Mouse (Mus musculus) megakaryocyte, embryonic 14.5 days (primary cell): ENCODE data around the gene Nup188. TPM values are rescaled to one million over a fixed set of nuclear protein-coding genes. Genes with fewer than 3 reads are reported as not detected.
A peak's percentile ranks its signal among the peaks of the same experiment; 100 is the strongest.

ENCODE experiments used
- H3K27me3 ChIP-seq: replicated peaks from 2 replicates; pipeline ENCODE3; 2012; ENCODE audit warnings: inconsistent platforms
- H3K36me3 ChIP-seq: replicated peaks from 2 replicates; pipeline ENCODE3; 2012; ENCODE audit warnings: low read length, inconsistent platforms, mixed read lengths
- H3K4me1 ChIP-seq: 2 replicates; pipeline ENCODE4 v1.6.1; 2012; ENCODE audit warnings: inconsistent platforms
- H3K4me3 ChIP-seq: replicated peaks from 2 replicates; pipeline ENCODE3; 2012; ENCODE audit warnings: moderate library complexity, mild to moderate bottlenecking, inconsistent platforms
- H3K9me3 ChIP-seq: 2 replicates; pipeline ENCODE4 v1.6.1; 2012; ENCODE audit warnings: inconsistent platforms
- FLI1 ChIP-seq: IDR thresholded peaks from 2 replicates; pipeline ENCODE4 v1.6.1; 2012; ENCODE audit warnings: low read length, inconsistent platforms, mixed read lengths
- GATA1 ChIP-seq: IDR thresholded peaks from 3 replicates; pipeline ENCODE4 v1.6.1; 2012; ENCODE audit warnings: mixed read lengths, low read length, inconsistent platforms, borderline replicate concordance
- polyA plus RNA-seq: library from polyadenylated mRNA; stranded (reverse); fragments of >175 nt; gene quantifications from 2 replicates; pipeline ENCODE4 v1.2.3, GENCODE M21; 2012; ENCODE audit warnings: low replicate concordance; ENCODE audit not compliant: insufficient read depth

The Nup188 gene
- polyA plus RNA-seq, 1 experiment, result 72.2 TPM

DNA sequence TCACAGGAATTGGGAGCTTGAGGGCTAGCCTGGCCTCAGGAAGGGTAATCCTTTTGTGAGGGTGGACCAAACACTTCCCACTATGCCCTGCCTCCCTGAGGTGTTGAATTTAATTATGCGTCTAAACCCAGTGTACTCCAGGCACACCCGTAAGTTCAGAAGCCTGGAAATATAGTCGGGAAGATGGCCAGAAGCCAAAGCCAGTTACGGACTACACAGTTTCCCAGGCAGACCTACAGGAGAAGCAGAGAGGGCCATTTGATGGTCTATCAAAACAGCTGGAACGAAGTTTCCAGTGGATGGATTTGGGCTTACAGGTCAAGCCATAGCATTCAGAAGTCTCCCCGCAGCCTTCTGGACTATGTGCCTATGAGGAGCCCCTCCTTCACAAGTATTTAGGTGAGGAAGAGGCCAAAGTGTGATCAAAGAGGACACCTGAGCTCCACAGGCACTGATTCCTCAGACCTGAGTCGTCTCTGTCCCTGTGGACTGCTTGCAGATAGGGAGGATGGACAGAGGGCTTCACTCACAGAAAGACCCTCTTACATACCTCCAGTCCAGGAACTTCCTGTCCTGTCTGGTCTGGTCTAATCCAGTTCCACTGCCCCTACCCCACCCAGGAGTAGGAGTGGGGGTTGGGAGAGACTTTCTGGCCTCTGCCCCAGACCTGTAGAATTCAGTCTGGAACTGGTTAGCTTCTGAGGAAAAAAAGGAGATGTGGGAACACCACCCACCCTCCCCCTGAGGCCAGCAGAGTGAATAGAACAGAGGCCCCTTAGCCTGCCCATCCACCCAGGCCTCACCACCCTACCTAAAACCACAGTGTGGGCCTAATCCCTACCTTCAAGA lies 21.3 kb upstream of the Nup188 start:
- peaks cover 86% of the 10 kb centered on the region for H3K4me1 ChIP-seq
- TF ChIP-seq GATA1, result no peak
- TF ChIP-seq FLI1, result no peak
- H3K27me3 ChIP-seq, result no peaks in the 10 kb centered on the region
- H3K4me3 ChIP-seq, result no peak overlapping the region
- peaks cover 70% of the 10 kb centered on the region for H3K36me3 ChIP-seq
- H3K9me3 ChIP-seq, result no peaks in the 10 kb centered on the region

DNA sequence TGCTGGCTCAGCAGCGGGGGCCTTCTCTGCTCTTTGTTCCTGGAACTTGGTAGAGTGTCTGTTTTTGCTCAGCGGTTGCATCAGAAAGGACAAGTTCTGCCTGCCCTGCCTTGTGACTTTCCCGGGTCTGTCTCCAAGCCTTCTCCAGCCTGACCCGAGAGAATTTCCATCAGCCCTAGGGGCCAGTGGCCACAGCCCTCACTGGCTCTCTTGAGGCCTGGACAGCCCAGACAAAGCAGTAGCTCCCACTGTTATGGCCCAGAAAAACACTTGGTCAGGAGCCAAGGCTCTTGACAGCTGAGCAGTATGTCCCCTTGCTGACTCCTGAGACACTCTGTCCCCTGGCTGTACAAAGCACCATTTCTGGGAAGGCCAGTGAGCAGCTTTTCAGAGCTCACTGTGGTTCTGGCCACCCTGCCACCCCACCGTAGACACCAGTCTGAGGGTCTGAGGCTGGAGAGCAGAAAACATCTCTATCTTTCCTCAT lies 20.4 kb upstream of the Nup188 start, which contains the start of gene Phyhd1:
TSS of gene Phyhd1 (plus strand) at position 437 of the 487 bp plus-strand sequence.
- Histone ChIP-seq H3K4me3 (peak within 1 kb of the TSS; percentile 38), H3K36me3 (peaks cover 63% of the 10 kb centered on the region), H3K9me3 (no peaks in the 10 kb centered on the region), H3K4me1 (peaks cover 85% of the 10 kb centered on the region), H3K27me3 (no peaks in the 10 kb centered on the region)
- TF ChIP-seq FLI1 (no peak), GATA1 (no peak)

DNA sequence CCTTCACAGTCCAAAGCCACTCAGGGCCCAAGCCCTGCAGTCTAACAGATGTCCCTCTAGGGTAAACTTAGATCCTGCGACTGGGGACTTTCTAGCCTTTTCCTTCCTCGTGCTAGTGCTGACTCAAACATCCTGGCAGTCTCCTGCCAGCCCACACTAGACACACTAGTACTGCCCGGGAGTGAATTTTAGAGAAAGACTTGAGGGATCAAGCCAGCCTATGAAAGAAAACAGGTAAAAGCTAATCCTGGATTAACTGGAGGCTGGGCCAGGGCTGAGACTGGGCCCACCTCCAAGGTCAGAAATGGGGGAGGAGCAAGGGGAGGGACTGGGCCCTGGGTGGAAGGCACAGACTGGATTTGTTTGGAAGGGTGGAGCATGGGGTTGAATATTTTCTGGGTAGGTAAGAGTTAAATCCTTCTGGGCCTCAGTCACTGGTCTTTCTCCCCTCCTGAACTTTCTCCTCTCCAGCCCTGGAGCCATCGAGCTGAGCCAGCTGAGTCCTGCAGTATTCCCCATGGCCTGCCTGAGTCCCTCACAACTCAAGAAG lies 19.7 kb upstream of the Nup188 start:
- peaks cover 56% of the 10 kb centered on the region for H3K36me3 ChIP-seq
- TF ChIP-seq FLI1 (no peak), GATA1 (no peak)
- peaks cover 78% of the 10 kb centered on the region for H3K4me1 ChIP-seq
- peak overlapping the region; percentile 38 for H3K4me3 ChIP-seq
- H3K9me3 ChIP-seq, result no peaks in the 10 kb centered on the region
- H3K27me3 ChIP-seq, result no peaks in the 10 kb centered on the region

DNA sequence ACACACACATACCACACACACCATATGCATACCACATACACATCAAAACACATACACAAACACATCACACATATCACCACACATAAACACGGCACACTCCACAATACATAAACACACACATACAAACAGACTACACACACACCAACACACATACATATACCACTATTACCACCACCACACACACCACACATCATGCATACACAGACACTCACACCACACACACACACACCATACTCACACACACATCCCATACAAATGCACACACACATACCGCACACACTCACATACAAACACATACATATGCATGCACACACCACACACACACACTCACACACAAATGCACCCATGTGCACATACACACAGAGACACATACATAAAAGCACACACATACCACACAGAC lies 18.7 kb upstream of the Nup188 start:
- Histone ChIP-seq H3K9me3 (no peaks in the 10 kb centered on the region), H3K36me3 (peaks cover 48% of the 10 kb centered on the region), H3K27me3 (no peaks in the 10 kb centered on the region), H3K4me1 (peaks cover 71% of the 10 kb centered on the region), H3K4me3 (peak overlapping the region; percentile 72)
- TF ChIP-seq GATA1 (no peak), FLI1 (no peak)

- Histone ChIP-seq H3K27me3 (no peaks in the 10 kb centered on the region), H3K36me3 (peaks cover 46% of the 10 kb centered on the region), H3K4me1 (peaks cover 68% of the 10 kb centered on the region), H3K4me3 (peak overlapping the region; percentile 23), H3K9me3 (no peaks in the 10 kb centered on the region)
- TF ChIP-seq GATA1 (no peak), FLI1 (no peak)
Observed at GRCm38 (mm10) chr2:30268371-30268770, 17.8 kb upstream of the Nup188 start.

GRCm38 (mm10) chr2:30269241-30269990 lies 16.8 kb upstream of the Nup188 start:
- Histone ChIP-seq H3K27me3 (no peaks in the 10 kb centered on the region), H3K4me3 (peak overlapping the region; percentile 39), H3K36me3 (peaks cover 38% of the 10 kb centered on the region), H3K9me3 (no peaks in the 10 kb centered on the region), H3K4me1 (peaks cover 63% of the 10 kb centered on the region)
- no peak for TF ChIP-seq GATA1
- no peak for TF ChIP-seq FLI1

- Histone ChIP-seq H3K4me1 (peaks cover 56% of the 10 kb centered on the region), H3K27me3 (no peaks in the 10 kb centered on the region), H3K9me3 (no peaks in the 10 kb centered on the region), H3K4me3 (no peak overlapping the region), H3K36me3 (peaks cover 32% of the 10 kb centered on the region)
- no peak for TF ChIP-seq FLI1
- no peak for TF ChIP-seq GATA1
Observed at GRCm38 (mm10) chr2:30270134-30270533, 16.1 kb upstream of the Nup188 start.

- no peaks in the 10 kb centered on the region for H3K27me3 ChIP-seq
- no peak within 1 kb of the TSS for H3K4me3 ChIP-seq
- H3K36me3 ChIP-seq, result peaks cover 32% of the 10 kb centered on the region
- peaks cover 28% of the 10 kb centered on the region for H3K4me1 ChIP-seq
- H3K9me3 ChIP-seq, result no peaks in the 10 kb centered on the region
- no peak for TF ChIP-seq GATA1
- no peak for TF ChIP-seq FLI1
Observed at GRCm38 (mm10) chr2:30280743-30281142, 5.5 kb upstream of the Nup188 start, which contains the start of gene Gm28038. Gene Gm28038, plus strand, starts transcription at chr2:30281043.

GRCm38 (mm10) chr2:30281651-30282050 lies 4.5 kb upstream of the Nup188 start:
- H3K36me3 ChIP-seq, result peaks cover 32% of the 10 kb centered on the region
- H3K27me3 ChIP-seq, result no peaks in the 10 kb centered on the region
- no peak overlapping the region for H3K4me3 ChIP-seq
- peaks cover 31% of the 10 kb centered on the region for H3K4me1 ChIP-seq
- no peaks in the 10 kb centered on the region for H3K9me3 ChIP-seq
- no peak for TF ChIP-seq FLI1
- no peak for TF ChIP-seq GATA1

GRCm38 (mm10) chr2:30283193-30283592 lies 3.0 kb upstream of the Nup188 start:
- Histone ChIP-seq H3K4me3 (no peak overlapping the region), H3K36me3 (peaks cover 23% of the 10 kb centered on the region), H3K4me1 (peaks cover 45% of the 10 kb centered on the region), H3K27me3 (no peaks in the 10 kb centered on the region), H3K9me3 (no peaks in the 10 kb centered on the region)
- TF ChIP-seq FLI1, result no peak
- no peak for TF ChIP-seq GATA1
